Mouse (Mus musculus): ENCODE data around the gene Serpinb12.
"Not testable (repeated sequence)": the region's sequence is repeated elsewhere in the genome, so short reads cannot be mapped to it uniquely, and the experiment has no call there.

The Serpinb12 gene

GRCm38 (mm10) chr1:106934265-106934664 lies at the start of gene Serpinb12:
Gene Serpinb12 (plus strand): TSS chr1:106934449.
- DNase-seq: no peak

GRCm38 (mm10) chr1:106895142-106895541 lies 39.1 kb upstream of the Serpinb12 start:
- DNase-seq: not testable (repeated sequence)

- peak; percentile 11 for DNase-seq
Measured at GRCm38 (mm10) chr1:106901406-106901805, 32.8 kb upstream of the Serpinb12 start.

- DNase-seq: no peak
Measured at GRCm38 (mm10) chr1:106931954-106932353, 2.3 kb upstream of the Serpinb12 start.

- DNase-seq: no peak
Measured at GRCm38 (mm10) chr1:106933658-106934057, 591 bp upstream of the Serpinb12 start.

- DNase-seq: no peak
Measured at GRCm38 (mm10) chr1:106947217-106947616, 13.0 kb downstream of the Serpinb12 start.

- no peak for DNase-seq
Measured at GRCm38 (mm10) chr1:106959981-106960380, 25.7 kb downstream of the Serpinb12 start.

GRCm38 (mm10) chr1:106961023-106961422 lies 26.8 kb downstream of the Serpinb12 start:
- DNase-seq: no peak

- DNase-seq: no peak
Measured at GRCm38 (mm10) chr1:106980684-106981083, 46.4 kb downstream of the Serpinb12 start, which contains the start of gene Serpinb13. Gene Serpinb13 (plus strand): TSS chr1:106980984.

- DNase-seq: no peak
Measured at GRCm38 (mm10) chr1:106983092-106983491, 48.8 kb downstream of the Serpinb12 start.

- no peak for DNase-seq
Measured at GRCm38 (mm10) chr1:106983865-106984264, 49.6 kb downstream of the Serpinb12 start.

- no peak for DNase-seq
Measured at GRCm38 (mm10) chr1:107000424-107000823, 66.2 kb downstream of the Serpinb12 start.

GRCm38 (mm10) chr1:107001754-107002153 lies 67.5 kb downstream of the Serpinb12 start:
- no peak for DNase-seq

- no peak for DNase-seq
Measured at GRCm38 (mm10) chr1:107006316-107006715, 72.1 kb downstream of the Serpinb12 start.
